Mouse (Mus musculus) stomach, postnatal 0 days (tissue): ENCODE measurements at regions not wholly inside any gene's neighbourhood (a gene's known extent, or its start where the extent isn't known, plus 50 kb on each side); places are given as distances from the start of the nearest gene placed in this dataset.

Source experiments
- CTCF ChIP-seq: IDR thresholded peaks from 2 replicates; pipeline ENCODE4 v1.5.1; 2016; ENCODE audit warnings: antibody characterized with exemption, low read depth, mild to moderate bottlenecking, moderate library complexity
- EP300 ChIP-seq: optimal IDR thresholded peaks from 2 replicates; pipeline ENCODE3; 2016; ENCODE audit warnings: antibody characterized with exemption

GRCm38 (mm10) chr9:118396425-118397053, 81.5 kb upstream of the Eomes start:
- TF ChIP-seq CTCF (no peak), EP300 (no peak)
